Mouse (Mus musculus): Measurements from ENCODE around the gene Rnf39. TPM values are rescaled to one million over a fixed set of nuclear protein-coding genes. Genes with fewer than 3 reads are reported as not detected.

Rnf39 gene
- polyA plus RNA-seq (2016; fragmentation: Nextera tagmentation; extraction: Ambion mirVana): 0.22 and 0.67 TPM in 2 replicates

DNA sequence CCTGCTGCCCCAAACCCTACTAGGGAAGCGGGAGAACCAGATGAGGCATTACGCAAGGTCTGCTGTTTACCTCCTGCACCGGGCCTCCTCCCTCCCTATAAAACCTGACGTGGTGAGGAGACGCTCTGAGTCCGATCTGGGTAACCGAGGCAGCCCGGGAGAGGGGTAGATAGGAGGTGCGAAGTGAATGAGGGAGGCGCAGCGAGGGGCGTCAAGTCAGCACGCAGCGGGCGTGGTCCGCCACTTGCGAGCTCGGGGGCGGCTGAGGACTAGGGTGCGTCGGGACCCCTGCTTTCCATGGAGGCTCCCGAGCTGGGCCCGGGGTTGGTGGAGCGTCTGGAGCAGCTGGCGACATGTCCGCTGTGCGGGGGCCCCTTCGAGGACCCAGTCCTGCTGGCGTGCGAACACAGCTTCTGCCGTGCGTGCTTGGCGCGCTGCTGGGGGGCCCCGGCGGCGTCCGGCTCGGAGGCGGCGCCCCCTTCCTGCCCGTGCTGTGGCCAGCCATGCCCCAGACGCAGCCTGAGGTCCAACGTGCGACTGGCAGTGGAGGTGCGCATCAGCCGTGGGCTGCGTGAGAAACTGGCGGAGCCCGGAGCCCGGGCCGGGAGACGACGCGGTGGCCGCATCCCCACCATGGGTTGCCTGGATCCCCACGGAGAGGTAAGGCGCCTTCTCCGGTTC, at the start of gene Rnf39:
Gene Rnf39, plus strand, starts transcription at position 128 of the 681 bp plus-strand sequence.
- H3K36me3 ChIP-seq: no peaks in the 10 kb centered on the region
- H3K4me3 ChIP-seq: peak within 1 kb of the TSS; percentile 54
- peaks cover 72% of the 10 kb centered on the region for H3K27me3 ChIP-seq (ENCODE audit: low read depth, poor library complexity, severe bottlenecking)
- H3K9me3 ChIP-seq (replicated peaks): no peaks in the 10 kb centered on the region
- peaks cover 30% of the 10 kb centered on the region for H3K4me1 ChIP-seq
- 4% methylated on average over 59 of the region's 59 CpGs for WGBS
- DNase-seq (ENCODE audit: low spot score): peak; percentile 28
- peak within 1 kb of the TSS; percentile 38; the same call in 1 of the 2 replicates for H3K27ac ChIP-seq (replicated peaks)

DNA sequence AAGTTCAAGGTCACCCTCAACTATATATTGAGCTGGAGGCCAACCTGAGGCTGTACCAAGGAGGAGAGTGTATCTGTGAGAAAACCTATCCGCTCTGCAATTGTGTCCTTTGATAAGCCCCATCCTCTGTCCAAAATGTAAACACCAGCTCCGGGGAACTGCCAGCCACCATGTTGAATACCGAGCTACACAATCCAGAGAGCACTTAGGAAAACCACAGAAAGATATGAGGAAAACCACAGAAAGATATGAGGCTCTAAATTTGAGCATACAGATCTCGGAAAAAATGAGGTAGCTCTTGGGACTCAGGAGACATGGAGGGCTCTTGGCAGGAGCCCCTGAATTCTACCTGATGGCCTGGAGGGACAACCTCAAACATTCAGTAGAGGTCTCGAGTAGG, 49.3 kb upstream of the Rnf39 start:
- H3K27ac ChIP-seq (replicated peaks): no peak overlapping the region
- H3K4me1 ChIP-seq: no peaks in the 10 kb centered on the region
- no peak for DNase-seq (ENCODE audit: low spot score)
- H3K9me3 ChIP-seq (replicated peaks): no peaks in the 10 kb centered on the region
- H3K27me3 ChIP-seq (ENCODE audit: low read depth, poor library complexity, severe bottlenecking): no peaks in the 10 kb centered on the region
- 79% methylated on average over 5 of the region's 5 CpGs for WGBS
- no peak overlapping the region for H3K4me3 ChIP-seq
- H3K36me3 ChIP-seq: no peaks in the 10 kb centered on the region

DNA sequence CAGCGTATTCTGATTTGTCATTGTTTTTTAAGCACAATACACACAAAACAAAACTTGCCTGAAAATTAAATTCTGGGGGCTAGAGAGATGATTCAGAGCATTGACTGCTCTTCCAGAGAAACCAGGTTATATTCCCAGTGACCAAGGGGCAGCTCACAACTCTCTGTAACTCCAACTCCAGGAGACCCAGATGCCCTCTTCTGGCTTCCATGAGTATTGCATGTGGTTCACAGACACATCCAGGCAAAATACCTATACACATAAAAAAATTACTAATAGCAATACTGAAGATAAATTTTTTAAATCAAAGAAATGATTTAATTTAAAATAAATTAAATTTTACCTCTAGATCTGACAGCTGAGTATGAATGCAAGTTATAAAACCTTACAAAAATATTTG, 46.1 kb upstream of the Rnf39 start:
- Histone ChIP-seq H3K27ac (replicated peaks) (no peak overlapping the region), H3K27me3 (ENCODE audit: low read depth, poor library complexity, severe bottlenecking) (no peaks in the 10 kb centered on the region), H3K4me3 (no peak overlapping the region), H3K36me3 (no peaks in the 10 kb centered on the region), H3K9me3 (replicated peaks) (no peaks in the 10 kb centered on the region), H3K4me1 (no peaks in the 10 kb centered on the region)
- peak; percentile 40 for DNase-seq (ENCODE audit: low spot score)
- WGBS: 100% methylated on average over 1 of the region's 1 CpGs

DNA sequence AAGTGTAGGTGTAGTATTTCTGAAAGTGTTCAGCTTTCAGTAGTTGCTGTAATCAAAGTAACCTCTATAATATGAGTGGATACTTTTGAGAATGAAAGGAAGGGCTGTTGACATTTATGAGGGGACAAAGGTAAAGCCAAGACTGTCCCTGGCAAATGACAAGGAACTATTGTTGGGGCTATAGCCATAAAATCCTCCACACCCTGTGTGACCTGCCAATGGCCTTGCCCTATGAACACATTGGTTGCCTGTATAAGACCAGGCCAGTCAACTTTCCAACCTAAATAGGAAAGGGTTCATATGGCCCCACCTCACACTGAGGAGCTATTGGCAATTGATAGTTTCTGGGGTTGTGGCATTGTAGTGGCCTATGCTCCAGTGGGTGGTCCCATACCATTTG, 45.7 kb upstream of the Rnf39 start:
- Histone ChIP-seq H3K4me1 (no peaks in the 10 kb centered on the region), H3K36me3 (no peaks in the 10 kb centered on the region), H3K27ac (replicated peaks) (no peak overlapping the region), H3K4me3 (no peak overlapping the region), H3K9me3 (replicated peaks) (no peaks in the 10 kb centered on the region), H3K27me3 (ENCODE audit: low read depth, poor library complexity, severe bottlenecking) (no peaks in the 10 kb centered on the region)
- no peak for DNase-seq (ENCODE audit: low spot score)

DNA sequence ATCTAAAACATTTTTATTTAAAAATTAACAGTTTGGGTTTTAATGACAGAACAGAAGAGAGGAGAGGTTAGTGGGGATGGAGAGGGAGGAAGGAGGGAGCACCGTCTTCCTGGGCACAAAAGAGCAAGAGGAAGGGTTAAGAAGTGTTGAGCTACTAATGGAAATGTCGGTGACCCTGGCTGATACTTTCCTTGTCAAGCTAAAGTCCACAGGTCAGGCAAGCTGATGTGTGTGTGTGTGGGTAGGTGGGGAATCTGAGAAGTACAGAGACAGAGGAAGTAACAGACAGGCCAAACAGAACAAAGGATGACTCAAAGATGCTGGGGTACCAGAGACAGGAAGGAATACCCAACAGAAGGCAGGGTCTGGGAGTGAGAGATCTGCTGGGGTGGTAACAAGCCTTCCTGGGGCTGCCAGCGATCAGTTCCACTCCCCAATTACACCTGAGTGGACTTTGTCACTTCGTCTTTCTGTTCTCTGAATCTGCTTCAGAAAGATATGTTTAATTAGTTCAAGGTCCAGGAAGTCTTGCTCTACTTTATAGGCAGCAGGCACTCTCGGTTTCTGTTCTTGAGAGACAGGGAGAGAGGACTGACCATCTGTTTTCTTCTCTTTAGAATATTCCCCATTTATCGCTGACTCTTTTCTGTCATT, 45.0 kb upstream of the Rnf39 start, which contains the start of gene Trim31:
Gene Trim31, plus strand, starts transcription at position 567 of the 654 bp plus-strand sequence.
- no peaks in the 10 kb centered on the region for H3K27me3 ChIP-seq (ENCODE audit: low read depth, poor library complexity, severe bottlenecking)
- no peak for DNase-seq (ENCODE audit: low spot score)
- H3K36me3 ChIP-seq: no peaks in the 10 kb centered on the region
- H3K27ac ChIP-seq (replicated peaks): no peak within 1 kb of the TSS
- WGBS: 75% methylated on average over 6 of the region's 6 CpGs
- H3K4me3 ChIP-seq: no peak within 1 kb of the TSS
- no peaks in the 10 kb centered on the region for H3K4me1 ChIP-seq
- H3K9me3 ChIP-seq (replicated peaks): no peaks in the 10 kb centered on the region

DNA sequence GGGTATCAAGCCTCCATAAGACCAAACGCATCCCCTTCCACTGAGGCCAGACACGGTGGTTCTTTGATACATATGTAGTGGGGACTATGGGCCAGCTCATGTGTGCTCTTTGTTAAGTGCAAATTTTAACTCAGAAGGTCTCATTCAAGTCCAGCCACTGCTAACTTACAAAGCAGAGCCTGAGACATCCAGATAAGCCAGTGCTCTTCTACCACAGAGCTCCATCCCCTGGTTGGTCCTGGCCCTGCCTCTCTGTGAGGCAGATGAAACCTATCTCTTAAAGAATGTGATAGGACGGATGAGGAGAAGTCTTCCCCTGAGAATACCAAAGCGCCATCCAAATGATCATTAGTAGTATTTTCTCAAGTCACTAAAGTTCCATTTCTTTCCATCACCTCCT, 43.3 kb upstream of the Rnf39 start:
- Histone ChIP-seq H3K27ac (replicated peaks) (no peak overlapping the region), H3K27me3 (ENCODE audit: low read depth, poor library complexity, severe bottlenecking) (no peaks in the 10 kb centered on the region), H3K36me3 (no peaks in the 10 kb centered on the region), H3K9me3 (replicated peaks) (no peaks in the 10 kb centered on the region), H3K4me1 (no peaks in the 10 kb centered on the region), H3K4me3 (no peak overlapping the region)
- DNase-seq (ENCODE audit: low spot score): no peak
- WGBS: 76% methylated on average over 4 of the region's 4 CpGs

DNA sequence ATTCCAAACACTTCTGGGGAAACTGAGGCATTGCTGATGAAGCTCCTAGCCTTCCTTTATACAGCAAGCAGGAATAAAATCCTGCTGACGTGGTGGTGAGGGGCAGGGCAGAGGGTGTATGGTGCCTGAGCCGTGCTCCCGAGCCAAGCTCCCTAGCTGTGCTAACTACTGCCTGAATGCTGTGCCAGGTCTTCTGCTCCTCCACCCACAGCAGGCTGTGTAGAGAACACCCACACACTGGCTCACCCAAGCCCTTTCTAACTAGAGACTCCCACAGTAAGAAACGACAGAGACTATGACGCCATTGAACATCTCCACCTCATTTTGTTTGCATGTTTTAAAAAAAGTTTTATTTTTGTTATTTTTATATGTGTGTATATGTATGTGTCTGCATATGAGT, 42.7 kb upstream of the Rnf39 start:
- no peak for DNase-seq (ENCODE audit: low spot score)
- H3K4me1 ChIP-seq: no peaks in the 10 kb centered on the region
- H3K27ac ChIP-seq (replicated peaks): no peak overlapping the region
- no peaks in the 10 kb centered on the region for H3K27me3 ChIP-seq (ENCODE audit: low read depth, poor library complexity, severe bottlenecking)
- 86% methylated on average over 5 of the region's 5 CpGs for WGBS
- no peaks in the 10 kb centered on the region for H3K9me3 ChIP-seq (replicated peaks)
- H3K36me3 ChIP-seq: no peaks in the 10 kb centered on the region
- no peak overlapping the region for H3K4me3 ChIP-seq

DNA sequence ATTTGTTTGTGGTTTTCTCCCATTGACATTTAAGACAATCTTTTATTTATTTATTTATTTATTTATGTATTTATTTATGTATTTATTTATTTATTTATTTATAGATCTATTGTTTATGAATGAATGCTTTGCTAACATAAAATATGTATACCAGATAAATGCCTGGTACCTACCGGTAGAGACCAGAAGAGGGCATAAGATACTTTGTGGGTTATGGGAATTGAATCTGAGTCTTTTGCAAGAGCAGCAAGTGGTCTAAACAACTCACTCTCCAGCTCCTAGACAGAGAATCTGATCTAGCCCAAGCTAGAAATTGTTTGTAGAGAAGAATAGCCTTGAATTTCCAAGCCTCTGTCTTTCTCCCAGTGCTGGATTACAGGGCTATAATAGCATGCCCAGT, 42.0 kb upstream of the Rnf39 start:
- 41% methylated on average over 1 of the region's 1 CpGs for WGBS
- Histone ChIP-seq H3K27me3 (ENCODE audit: low read depth, poor library complexity, severe bottlenecking) (no peaks in the 10 kb centered on the region), H3K4me3 (no peak overlapping the region), H3K36me3 (no peaks in the 10 kb centered on the region), H3K4me1 (no peaks in the 10 kb centered on the region), H3K27ac (replicated peaks) (no peak overlapping the region), H3K9me3 (replicated peaks) (no peaks in the 10 kb centered on the region)
- no peak for DNase-seq (ENCODE audit: low spot score)

DNA sequence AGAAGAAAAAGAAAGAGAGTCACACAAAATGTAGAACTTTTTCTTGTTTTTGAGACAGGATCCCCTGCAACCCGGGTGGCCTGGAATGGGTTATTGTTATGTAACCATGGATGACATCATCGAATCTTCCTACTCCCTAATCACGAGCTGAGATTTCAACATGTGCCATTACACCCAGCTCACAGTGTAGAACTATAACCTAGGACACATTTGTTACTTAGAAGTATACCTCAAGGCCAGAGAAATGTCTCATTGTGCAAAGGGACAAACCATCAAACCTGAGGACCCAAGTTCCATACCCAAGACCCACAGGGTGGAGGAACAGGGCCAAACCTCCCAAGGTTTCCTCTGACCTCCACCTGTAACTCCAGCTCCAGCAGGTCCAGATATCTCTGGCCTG, 39.1 kb upstream of the Rnf39 start:
- no peak for DNase-seq (ENCODE audit: low spot score)
- Histone ChIP-seq H3K36me3 (no peaks in the 10 kb centered on the region), H3K4me3 (no peak overlapping the region), H3K27ac (replicated peaks) (no peak overlapping the region), H3K4me1 (no peaks in the 10 kb centered on the region), H3K27me3 (ENCODE audit: low read depth, poor library complexity, severe bottlenecking) (no peaks in the 10 kb centered on the region), H3K9me3 (replicated peaks) (no peaks in the 10 kb centered on the region)
- WGBS: 88% methylated on average over 3 of the region's 3 CpGs

DNA sequence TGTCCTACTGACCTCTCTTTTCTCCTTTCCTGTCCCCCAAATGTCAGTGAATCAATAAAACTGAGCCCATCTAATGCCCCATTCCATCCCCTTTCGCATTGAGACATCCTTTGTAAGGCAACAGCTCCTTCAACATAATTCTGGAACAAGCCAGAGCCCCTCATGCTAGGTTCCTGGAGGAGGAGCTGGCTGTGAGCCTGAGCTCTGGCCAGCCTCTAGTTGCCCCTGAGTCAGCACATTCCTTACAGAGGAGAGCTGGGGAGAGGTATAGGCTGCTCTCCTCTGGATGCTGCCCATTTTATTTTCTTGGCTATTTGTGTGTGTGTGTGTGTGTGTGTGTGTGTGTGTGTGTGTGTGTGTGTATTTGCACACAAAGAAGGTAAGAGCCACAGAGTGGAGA, 34.5 kb upstream of the Rnf39 start:
- Histone ChIP-seq H3K4me3 (no peak overlapping the region), H3K27ac (replicated peaks) (no peak overlapping the region), H3K36me3 (no peaks in the 10 kb centered on the region), H3K9me3 (replicated peaks) (no peaks in the 10 kb centered on the region), H3K27me3 (ENCODE audit: low read depth, poor library complexity, severe bottlenecking) (no peaks in the 10 kb centered on the region), H3K4me1 (no peaks in the 10 kb centered on the region)
- DNase-seq (ENCODE audit: low spot score): no peak
- WGBS: 44% methylated on average over 1 of the region's 1 CpGs

DNA sequence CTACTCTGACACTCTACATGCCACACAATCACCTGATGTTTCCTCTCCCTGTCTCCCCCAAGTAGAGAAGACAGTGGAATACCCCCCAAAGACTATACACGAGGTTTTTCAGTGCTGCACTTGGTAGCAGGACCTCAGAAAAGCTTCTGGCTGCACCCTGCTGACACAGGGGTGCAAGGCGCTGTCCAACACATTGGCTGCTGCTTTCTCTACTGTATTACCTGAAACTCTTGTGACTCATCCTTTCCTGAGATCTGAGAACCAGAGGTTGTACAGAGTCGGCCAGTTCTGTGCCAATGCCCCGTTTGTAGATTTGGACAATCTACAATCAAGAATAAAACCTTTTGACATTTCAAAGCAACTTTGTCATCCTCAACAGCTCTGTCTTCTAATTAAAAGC, 32.9 kb upstream of the Rnf39 start:
- WGBS: 50% methylated on average over 4 of the region's 4 CpGs

DNA sequence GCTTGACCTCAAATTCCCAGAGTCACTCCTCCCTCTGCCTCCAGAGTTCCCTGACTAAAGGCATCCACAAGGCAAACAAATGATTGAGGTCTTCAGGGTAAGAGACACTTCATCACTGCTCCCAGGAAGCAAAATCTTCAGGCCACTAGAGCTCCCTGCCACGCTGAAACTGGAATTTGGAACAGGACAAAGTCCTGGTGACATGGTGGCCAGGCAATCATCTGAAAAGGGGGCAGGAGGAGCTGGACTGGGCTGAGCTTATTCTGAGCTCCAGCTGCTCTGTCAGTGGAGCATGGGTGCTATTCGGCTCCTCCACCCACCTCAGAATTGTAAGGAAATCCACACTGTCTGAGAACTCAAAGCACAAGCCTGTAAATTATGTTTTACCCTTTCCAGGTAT, 30.7 kb upstream of the Rnf39 start:
- WGBS: 65% methylated on average over 2 of the region's 2 CpGs
- Histone ChIP-seq H3K4me3 (no peak overlapping the region), H3K27ac (replicated peaks) (no peak overlapping the region), H3K4me1 (no peaks in the 10 kb centered on the region), H3K27me3 (ENCODE audit: low read depth, poor library complexity, severe bottlenecking) (no peaks in the 10 kb centered on the region), H3K9me3 (replicated peaks) (no peaks in the 10 kb centered on the region), H3K36me3 (no peaks in the 10 kb centered on the region)
- DNase-seq (ENCODE audit: low spot score): no peak

More for the DNA sequence above, 32.9 kb upstream of the Rnf39 start:
- Histone ChIP-seq H3K27me3 (ENCODE audit: low read depth, poor library complexity, severe bottlenecking) (no peaks in the 10 kb centered on the region), H3K4me1 (no peaks in the 10 kb centered on the region), H3K27ac (replicated peaks) (no peak overlapping the region), H3K9me3 (replicated peaks) (no peaks in the 10 kb centered on the region), H3K4me3 (no peak overlapping the region), H3K36me3 (no peaks in the 10 kb centered on the region)
- DNase-seq (ENCODE audit: low spot score): no peak

DNA sequence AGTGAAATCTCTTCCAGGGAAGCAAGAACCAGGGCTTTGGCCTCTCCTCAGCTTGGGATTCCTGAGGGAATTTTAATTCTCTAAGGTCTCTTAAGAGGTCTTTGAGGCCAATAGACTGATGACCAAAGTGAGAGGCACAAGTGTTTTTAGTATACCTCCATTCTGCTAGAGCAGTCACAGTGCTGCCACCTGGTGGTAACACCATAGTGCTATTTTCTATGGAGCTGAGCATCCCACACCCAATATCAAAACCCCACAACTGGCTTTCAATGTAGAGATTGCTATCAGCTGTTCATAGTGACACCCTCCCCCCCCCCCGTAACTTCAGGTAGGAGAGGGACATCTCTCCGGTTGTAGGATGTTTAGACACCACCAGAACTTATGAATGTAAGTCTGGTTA, 28.6 kb upstream of the Rnf39 start:
- Histone ChIP-seq H3K27ac (replicated peaks) (no peak overlapping the region), H3K4me1 (no peaks in the 10 kb centered on the region), H3K36me3 (no peaks in the 10 kb centered on the region), H3K4me3 (no peak overlapping the region), H3K27me3 (ENCODE audit: low read depth, poor library complexity, severe bottlenecking) (no peaks in the 10 kb centered on the region), H3K9me3 (replicated peaks) (no peaks in the 10 kb centered on the region)
- DNase-seq (ENCODE audit: low spot score): peak; percentile 59
- 6% methylated on average over 2 of the region's 2 CpGs for WGBS
